Mouse (Mus musculus) hindbrain, embryonic 14.5 days (tissue): ENCODE measurements around the gene Spg21. TPM values are rescaled to one million over a fixed set of nuclear protein-coding genes. Genes with fewer than 3 reads are reported as not detected.
A peak's percentile ranks its signal among the peaks of the same experiment; 100 is the strongest.

Source experiments
- ATAC-seq: fragments of 200-750 bp; cut with Nextera tagmentation; 2 replicates; pipeline ENCODE4 v1.8.0; 2017; ENCODE audit warnings: moderate number of reproducible peaks, mild to moderate bottlenecking, moderate TSS enrichment, moderate library complexity; ENCODE audit not compliant: low FRiP score
- DNase-seq: peaks from one replicate; pipeline ENCODE4 v3.0.0-alpha.2; 2015; ENCODE audit warnings: low spot score
- H3K27ac ChIP-seq: fragments of 300-500 bp; sonication (generic); 2 replicates; pipeline ENCODE4 v1.5.1; 2014; ENCODE audit warnings: mild to moderate bottlenecking, moderate library complexity
- H3K27me3 ChIP-seq: fragments of 300-500 bp; sonication (generic); 2 replicates; pipeline ENCODE4 v1.6.1; 2014; ENCODE audit warnings: mild to moderate bottlenecking, low read length, mixed read lengths; ENCODE audit not compliant: control insufficient read depth, insufficient read depth
- H3K36me3 ChIP-seq: fragments of 300-500 bp; sonication (generic); replicated peaks from 2 replicates; pipeline ENCODE4 v1.6.1; 2014; ENCODE audit not compliant: control insufficient read depth, insufficient read depth
- H3K4me1 ChIP-seq: fragments of 300-500 bp; sonication (generic); replicated peaks from 2 replicates; pipeline ENCODE4 v1.6.1; 2014; ENCODE audit warnings: antibody characterized with exemption, low read length, mixed read lengths; ENCODE audit not compliant: control insufficient read depth, insufficient read depth
- H3K4me2 ChIP-seq: fragments of 300-500 bp; sonication (generic); replicated peaks from 2 replicates; pipeline ENCODE4 v1.6.1; 2014; ENCODE audit warnings: mild to moderate bottlenecking, moderate library complexity
- H3K4me3 ChIP-seq: fragments of 300-500 bp; sonication (generic); replicated peaks from 2 replicates; pipeline ENCODE4 v1.5.1; 2014; ENCODE audit warnings: mild to moderate bottlenecking, low read length
- H3K9ac ChIP-seq: fragments of 300-500 bp; sonication (generic); 2 replicates; pipeline ENCODE4 v1.6.1; 2014
- H3K9me3 ChIP-seq: fragments of 300-500 bp; sonication (generic); 2 replicates; pipeline ENCODE4 v1.6.1; 2016; ENCODE audit warnings: low read length; ENCODE audit not compliant: control insufficient read depth
- WGBS: fragments of 180-500 bp; shearing (Covaris S2); extraction: QIAGEN DNeasy Blood & Tissue Kit; methylation state at CpG from one replicate; pipeline ENCODE4 v1.1.7; 2014; 5-methylcytosine and 5-hydroxymethylcytosine counted together
- polyA plus RNA-seq: library from polyadenylated mRNA; unstranded; fragments of >200 nt; fragmentation: Nextera tagmentation; extraction: Ambion mirVana; gene quantifications from 2 replicates; pipeline ENCODE4 v1.2.1, GENCODE M21; 2014

The Spg21 gene
- polyA plus RNA-seq, 1 experiment from 2014 or later: 126 TPM

DNA sequence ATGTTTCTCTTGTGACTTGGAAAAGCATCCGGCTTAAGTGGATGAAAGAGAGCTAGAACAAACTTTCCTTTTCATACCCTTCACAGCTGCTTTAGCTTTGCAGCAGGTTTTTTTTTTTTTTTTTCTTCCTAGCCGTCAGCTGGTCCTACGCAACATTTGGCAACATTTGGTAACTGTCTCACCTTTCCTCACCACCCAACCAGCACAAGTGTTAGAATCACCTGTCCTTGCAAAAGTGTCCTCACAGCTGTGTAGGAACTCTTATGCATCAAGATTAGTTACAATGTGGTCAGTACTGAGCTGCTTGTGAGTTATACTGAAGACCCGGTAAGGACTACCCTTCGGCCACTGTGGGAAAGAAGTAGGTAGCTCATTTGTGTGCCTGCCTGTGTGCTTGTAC is 1.8 kb downstream of the Spg21 start:
- no peak for ATAC-seq
- H3K4me3 ChIP-seq: no peak overlapping the region
- no peaks in the 10 kb centered on the region for H3K27me3 ChIP-seq
- H3K9me3 ChIP-seq: no peaks in the 10 kb centered on the region
- DNase-seq: no peak
- WGBS: 79% methylated on average over 5 of the region's 5 CpGs
- no peak overlapping the region for H3K9ac ChIP-seq
- peaks cover 23% of the 10 kb centered on the region for H3K36me3 ChIP-seq
- H3K27ac ChIP-seq: no peak overlapping the region
- H3K4me2 ChIP-seq: 0 out of 2 replicates have a peak overlapping the region, but pooled peaks have one; percentile 82
- peaks cover 22% of the 10 kb centered on the region for H3K4me1 ChIP-seq

DNA sequence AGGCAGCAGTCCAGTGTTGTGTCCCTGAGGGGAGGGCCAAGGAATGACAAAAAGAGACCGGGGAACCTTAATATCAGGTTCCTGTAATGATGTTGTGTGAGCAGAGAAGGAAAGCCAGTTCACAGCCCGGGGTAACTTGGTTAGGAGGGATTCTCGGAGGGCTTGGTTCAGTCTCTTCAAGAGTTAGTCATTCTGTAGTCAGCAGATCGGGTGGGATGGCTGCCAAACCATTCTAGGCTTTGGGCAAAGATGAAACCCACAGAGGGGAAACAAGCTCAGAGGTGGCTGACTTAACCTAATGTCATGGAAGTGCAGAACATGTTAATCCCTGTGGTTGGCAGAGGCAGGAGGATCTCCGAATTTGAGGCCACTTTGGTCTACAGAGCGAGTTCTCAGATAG is 3.4 kb downstream of the Spg21 start:
- no peak overlapping the region for H3K9ac ChIP-seq
- no peak overlapping the region for H3K27ac ChIP-seq
- 91% methylated on average over 6 of the region's 6 CpGs for WGBS
- peaks cover 27% of the 10 kb centered on the region for H3K36me3 ChIP-seq
- H3K9me3 ChIP-seq: no peaks in the 10 kb centered on the region
- no peak overlapping the region for H3K4me3 ChIP-seq
- no peaks in the 10 kb centered on the region for H3K27me3 ChIP-seq
- ATAC-seq (no peak), DNase-seq (no peak)
- no peak overlapping the region for H3K4me2 ChIP-seq
- H3K4me1 ChIP-seq: peaks cover 22% of the 10 kb centered on the region

DNA sequence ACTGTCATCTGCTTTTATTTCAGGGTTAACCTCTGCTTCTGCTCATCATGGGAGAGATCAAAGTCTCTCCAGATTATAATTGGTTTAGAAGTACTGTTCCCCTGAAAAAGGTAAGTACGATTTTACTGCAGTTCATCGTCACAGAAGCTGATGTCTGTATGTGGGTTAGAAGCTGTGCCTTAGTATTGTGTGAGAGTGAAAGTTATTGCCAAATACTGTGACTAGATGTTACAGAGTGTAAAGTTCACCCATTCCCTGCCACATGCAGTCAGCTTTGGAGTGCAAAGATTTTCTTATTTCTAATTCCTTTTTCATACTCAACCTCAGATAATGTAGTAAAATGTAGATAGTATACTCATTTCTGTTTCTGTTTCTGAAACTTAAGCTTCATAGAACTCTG is 4.5 kb downstream of the Spg21 start:
- Histone ChIP-seq H3K4me2 (no peak overlapping the region), H3K27ac (no peak overlapping the region), H3K36me3 (peaks cover 38% of the 10 kb centered on the region), H3K9me3 (no peaks in the 10 kb centered on the region), H3K4me1 (peaks cover 17% of the 10 kb centered on the region), H3K27me3 (no peaks in the 10 kb centered on the region), H3K4me3 (no peak overlapping the region), H3K9ac (no peak overlapping the region)
- 98% methylated on average over 2 of the region's 2 CpGs for WGBS
- DNase-seq (no peak), ATAC-seq (no peak)

DNA sequence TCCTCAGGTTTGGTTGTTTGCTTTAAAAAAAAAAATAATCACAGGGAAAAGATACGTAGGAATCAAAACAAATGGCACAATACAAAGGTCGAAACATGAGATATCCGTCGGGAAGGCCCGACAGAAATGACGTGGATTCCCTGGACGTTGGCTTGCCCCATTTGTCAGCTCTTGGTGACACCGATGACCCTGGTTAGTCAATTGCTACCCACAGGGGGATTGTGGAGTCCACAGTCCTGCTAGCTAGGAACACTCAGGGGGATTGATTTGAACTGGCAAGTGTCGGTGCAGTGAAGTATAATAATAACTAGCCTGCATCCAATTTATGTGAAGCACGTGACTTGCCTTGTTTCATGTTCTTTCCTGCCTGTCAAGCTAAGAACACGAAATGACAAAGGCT is 6.9 kb downstream of the Spg21 start:
- no peak for ATAC-seq
- Histone ChIP-seq H3K9ac (no peak overlapping the region), H3K27ac (no peak overlapping the region), H3K27me3 (no peaks in the 10 kb centered on the region), H3K4me2 (no peak overlapping the region), H3K4me3 (no peak overlapping the region), H3K4me1 (0 out of 2 replicates have a peak, but pooled peaks cover under 1% of the 10 kb centered on the region), H3K9me3 (no peaks in the 10 kb centered on the region), H3K36me3 (peaks cover 60% of the 10 kb centered on the region)
- DNase-seq: no peak
- WGBS: 55% methylated on average over 11 of the region's 11 CpGs

- DNase-seq (no peak), ATAC-seq (no peak)
- 93% methylated on average over 4 of the region's 4 CpGs for WGBS
- Histone ChIP-seq H3K4me3 (no peak overlapping the region), H3K36me3 (peaks cover 84% of the 10 kb centered on the region), H3K27me3 (no peaks in the 10 kb centered on the region), H3K9me3 (no peaks in the 10 kb centered on the region), H3K9ac (no peak overlapping the region), H3K4me1 (no peaks in the 10 kb centered on the region), H3K4me2 (no peak overlapping the region), H3K27ac (no peak overlapping the region)
Observed at GRCm38 (mm10) chr9:65472769-65473168, 12.0 kb downstream of the Spg21 start.

DNA sequence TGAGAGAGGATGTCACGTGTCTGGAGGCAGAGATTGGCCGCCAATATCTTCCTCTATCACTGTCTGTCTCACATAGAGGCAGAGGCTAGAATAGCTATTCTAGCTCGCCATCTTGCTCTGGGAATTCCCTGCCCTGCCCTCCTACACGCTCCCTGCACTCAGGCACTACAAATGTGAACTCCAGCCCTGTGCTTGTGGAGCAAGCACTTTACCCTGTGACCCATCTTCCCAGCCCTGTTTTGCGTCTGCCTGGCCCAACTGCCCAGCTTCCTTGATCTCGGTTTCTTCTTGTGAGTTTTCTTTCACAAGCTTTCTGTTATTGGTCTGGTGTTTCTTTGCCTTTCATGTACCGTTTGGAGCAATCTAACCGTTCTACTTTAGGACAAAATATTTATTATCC is 18.4 kb downstream of the Spg21 start:
- H3K9ac ChIP-seq: no peak overlapping the region
- no peaks in the 10 kb centered on the region for H3K27me3 ChIP-seq
- H3K27ac ChIP-seq: no peak overlapping the region
- no peaks in the 10 kb centered on the region for H3K4me1 ChIP-seq
- WGBS: 89% methylated on average over 8 of the region's 8 CpGs
- no peak overlapping the region for H3K4me3 ChIP-seq
- ATAC-seq: no peak
- DNase-seq: no peak
- no peak overlapping the region for H3K4me2 ChIP-seq
- H3K36me3 ChIP-seq: peaks cover 95% of the 10 kb centered on the region
- no peaks in the 10 kb centered on the region for H3K9me3 ChIP-seq

- Histone ChIP-seq H3K27ac (no peak overlapping the region), H3K9ac (no peak overlapping the region), H3K27me3 (no peaks in the 10 kb centered on the region), H3K36me3 (peaks cover 96% of the 10 kb centered on the region), H3K4me2 (no peak overlapping the region), H3K4me1 (no peaks in the 10 kb centered on the region), H3K4me3 (no peak overlapping the region), H3K9me3 (no peaks in the 10 kb centered on the region)
- WGBS: 88% methylated on average over 5 of the region's 5 CpGs
- DNase-seq (no peak), ATAC-seq (no peak)
Observed at GRCm38 (mm10) chr9:65480071-65480470, 19.3 kb downstream of the Spg21 start.

GRCm38 (mm10) chr9:65491476-65491875 is 30.7 kb downstream of the Spg21 start:
- H3K36me3 ChIP-seq: peaks cover 28% of the 10 kb centered on the region
- no peaks in the 10 kb centered on the region for H3K27me3 ChIP-seq
- no peak overlapping the region for H3K4me2 ChIP-seq
- WGBS: 88% methylated on average over 3 of the region's 3 CpGs
- no peaks in the 10 kb centered on the region for H3K9me3 ChIP-seq
- ATAC-seq: no peak
- no peak overlapping the region for H3K4me3 ChIP-seq
- no peak overlapping the region for H3K27ac ChIP-seq
- no peak for DNase-seq
- no peaks in the 10 kb centered on the region for H3K4me1 ChIP-seq
- no peak overlapping the region for H3K9ac ChIP-seq

DNA sequence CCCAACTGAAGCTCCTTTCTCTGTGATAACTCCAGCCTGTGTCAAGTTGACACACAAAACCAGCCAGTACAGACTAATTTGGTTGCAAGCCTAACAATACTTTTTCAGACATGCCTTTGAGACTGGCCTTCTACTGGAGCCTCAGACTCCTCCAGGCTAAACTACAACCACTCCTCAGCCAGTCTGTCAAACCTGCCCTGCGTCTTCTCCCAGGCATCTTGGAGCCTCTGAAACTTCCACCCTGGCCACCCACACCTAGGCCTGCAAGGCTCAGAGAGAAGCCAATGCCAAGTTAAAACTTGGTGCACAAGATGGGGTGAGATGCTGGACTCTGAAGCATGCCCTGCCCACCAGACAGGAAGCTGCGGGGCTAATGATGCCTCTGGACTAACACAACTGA is 31.6 kb downstream of the Spg21 start:
- no peak overlapping the region for H3K4me2 ChIP-seq
- no peaks in the 10 kb centered on the region for H3K4me1 ChIP-seq
- H3K27me3 ChIP-seq: no peaks in the 10 kb centered on the region
- H3K36me3 ChIP-seq: peaks cover 19% of the 10 kb centered on the region
- H3K9me3 ChIP-seq: no peaks in the 10 kb centered on the region
- H3K27ac ChIP-seq: no peak overlapping the region
- no peak overlapping the region for H3K9ac ChIP-seq
- WGBS: 93% methylated on average over 2 of the region's 2 CpGs
- ATAC-seq: no peak
- no peak for DNase-seq
- no peak overlapping the region for H3K4me3 ChIP-seq

DNA sequence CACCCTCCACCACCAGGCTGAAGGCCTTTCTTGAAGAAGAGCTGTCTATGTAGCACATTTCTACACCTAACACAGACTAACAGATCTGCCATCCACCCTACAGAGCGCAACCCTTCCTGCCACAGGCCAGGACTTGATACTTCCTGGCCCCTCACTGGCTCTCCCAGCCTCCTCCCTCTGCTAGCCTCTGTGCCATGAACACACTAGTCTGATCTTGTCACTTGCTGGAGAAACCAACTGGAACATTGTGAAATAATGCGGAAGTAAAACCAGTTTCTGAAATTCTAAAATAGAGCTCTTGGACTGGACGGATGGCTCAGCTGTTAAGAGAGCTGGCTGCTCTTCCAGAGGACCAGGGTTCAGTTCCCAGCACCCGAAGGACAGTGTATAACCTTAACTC is 32.1 kb downstream of the Spg21 start:
- no peak for ATAC-seq
- Histone ChIP-seq H3K36me3 (peaks cover 14% of the 10 kb centered on the region), H3K9me3 (no peaks in the 10 kb centered on the region), H3K27ac (no peak overlapping the region), H3K4me1 (no peaks in the 10 kb centered on the region), H3K27me3 (no peaks in the 10 kb centered on the region), H3K9ac (no peak overlapping the region), H3K4me3 (no peak overlapping the region), H3K4me2 (no peak overlapping the region)
- 94% methylated on average over 4 of the region's 4 CpGs for WGBS
- DNase-seq: no peak
